Mouse (Mus musculus) fibroblast of lung, adult 2 months (primary cell): ENCODE measurements around the gene Olfr288.
A peak's percentile ranks its signal among the peaks of the same experiment; 100 is the strongest.

ENCODE experiments used
- DNase-seq: peaks from one replicate; pipeline ENCODE4 v3.0.0-alpha.2; 2011; ENCODE audit warnings: low read depth

Gene Olfr288

DNA sequence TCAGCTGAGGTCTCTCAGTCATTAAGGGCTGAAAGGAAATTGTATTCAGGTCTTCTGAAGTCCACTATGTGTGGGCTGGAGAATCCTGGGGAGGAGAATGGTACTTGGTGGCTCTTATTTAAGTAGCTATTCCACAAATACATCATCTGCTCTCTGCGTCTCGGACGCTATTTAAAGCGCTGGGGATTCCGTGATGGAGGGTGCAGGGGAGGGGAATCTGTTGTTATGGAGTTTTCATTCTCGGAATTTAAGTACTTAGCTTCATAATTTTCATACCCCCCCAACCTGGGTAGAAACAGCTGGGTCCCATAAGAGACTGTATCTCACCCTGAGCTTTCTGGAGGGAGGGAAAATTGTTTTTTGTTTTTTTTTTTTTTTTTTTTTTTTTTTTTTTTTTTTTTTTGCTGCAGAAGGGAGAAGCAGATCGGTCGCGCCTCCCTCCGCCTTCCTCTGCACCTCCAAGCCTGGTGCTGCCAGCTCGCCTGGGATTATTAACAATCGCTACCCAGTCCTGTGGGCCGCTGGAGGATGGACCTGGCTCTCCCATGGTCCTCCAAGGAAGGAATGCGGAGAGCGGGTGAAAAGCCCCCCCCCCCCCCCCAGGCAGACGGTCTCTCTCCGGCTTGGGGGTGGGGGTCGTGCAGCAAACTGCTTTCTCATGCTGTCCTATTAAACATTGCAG is 28.2 kb downstream of the Olfr288 start, which contains the start of gene Ccdc184:
Gene Ccdc184 (plus strand): TSS at position 196 of the 682 bp plus-strand sequence.
- DNase-seq = no peak

DNA sequence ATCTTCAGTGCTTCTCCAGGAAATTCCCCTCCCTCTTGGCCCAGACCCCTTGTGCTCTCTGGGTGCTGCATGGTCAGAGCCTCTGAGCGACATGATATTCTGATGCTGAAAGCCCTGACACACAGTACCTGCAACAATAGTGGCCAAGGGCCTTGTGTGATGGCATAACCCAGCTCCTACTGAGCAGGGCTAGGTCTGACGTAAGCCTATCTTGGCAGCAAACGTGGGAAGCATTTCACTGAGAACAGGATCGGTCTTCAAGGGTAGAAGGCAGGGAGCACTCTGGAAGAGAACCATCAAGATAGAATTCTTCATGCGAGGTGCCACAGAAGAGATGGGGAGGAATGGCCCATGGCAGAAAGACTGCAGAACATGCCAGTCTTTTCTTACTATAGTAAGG is 29.8 kb downstream of the Olfr288 start, which contains the start of gene Asb8:
Gene Asb8 (minus strand): TSS at position 101 of the 400 bp plus-strand sequence.
- DNase-seq = no peak

DNA sequence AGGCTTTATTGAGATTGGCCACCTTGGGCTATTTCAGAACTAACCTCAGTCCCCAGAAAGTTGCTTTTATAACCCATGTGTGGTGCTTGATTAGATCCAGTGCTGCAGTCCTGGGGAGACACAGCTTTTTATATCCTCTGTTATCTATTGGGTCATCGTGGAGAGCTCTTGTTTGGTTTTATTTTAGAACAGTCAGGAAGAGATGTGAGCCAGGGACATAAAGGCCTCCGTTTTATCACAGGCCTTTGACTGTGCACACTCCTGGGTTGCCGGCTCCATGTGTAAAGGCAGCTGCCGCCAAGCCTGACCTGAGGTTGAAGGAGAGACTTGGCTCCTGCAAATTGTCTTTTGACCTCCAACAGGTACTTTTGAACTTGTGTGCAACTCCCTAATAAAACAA is 32.8 kb downstream of the Olfr288 start:
- DNase-seq = no peak

DNA sequence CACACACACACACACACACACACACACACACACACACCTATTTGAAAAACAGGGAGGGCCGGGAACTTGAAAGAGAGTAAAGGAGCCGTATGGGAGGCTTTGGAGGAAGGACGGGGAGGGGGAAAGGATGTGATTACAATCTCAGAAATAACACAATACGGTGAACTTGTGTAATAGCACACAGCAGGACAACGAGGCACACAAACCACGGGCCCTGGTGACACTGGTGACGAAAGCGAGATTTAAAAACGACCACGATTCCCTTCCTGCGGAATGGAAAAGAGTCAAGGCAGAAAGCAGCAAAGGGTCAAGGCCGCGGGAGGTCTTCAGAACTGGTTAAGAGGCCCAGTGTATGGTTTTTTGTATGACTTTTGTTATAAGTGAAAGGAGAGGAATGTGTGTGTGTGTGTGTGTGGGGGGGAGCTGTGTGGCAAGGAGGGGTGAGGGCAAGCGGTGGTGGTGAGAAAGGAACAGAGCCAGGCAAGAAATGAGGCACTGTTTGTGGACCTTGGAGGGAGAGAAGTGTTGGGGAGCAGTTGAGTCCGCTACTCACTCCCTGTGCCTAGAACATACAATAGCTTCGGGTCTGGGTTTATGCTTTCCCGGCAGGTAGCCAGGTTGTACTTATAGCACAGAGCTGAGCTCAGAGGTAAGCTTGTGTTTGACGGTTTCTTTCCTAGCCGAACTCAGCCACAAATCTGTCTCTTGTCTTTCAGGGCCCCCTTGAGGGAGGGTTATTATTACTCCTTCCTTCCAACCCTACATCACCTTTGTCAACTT is 34.1 kb downstream of the Olfr288 start:
- DNase-seq = no peak

DNA sequence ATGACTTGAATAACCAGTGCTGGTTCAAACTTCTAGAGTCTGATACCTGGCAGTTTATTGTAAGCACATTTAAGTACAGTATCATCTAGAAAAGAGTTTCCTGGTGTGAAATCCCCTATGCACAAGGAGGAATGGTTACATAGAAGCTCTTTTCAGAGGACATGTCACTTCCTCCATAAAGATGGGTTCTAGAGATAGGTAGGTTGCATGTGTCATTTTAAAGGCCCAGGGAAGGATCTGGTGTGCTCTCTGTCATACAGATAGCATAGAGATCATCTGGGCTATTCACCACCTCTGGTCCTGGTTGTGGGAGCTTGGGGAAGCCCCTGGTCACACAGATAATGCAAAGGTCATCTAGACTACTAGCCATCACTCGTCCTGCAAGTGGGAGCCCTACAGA is 38.1 kb downstream of the Olfr288 start:
- no peak for DNase-seq

DNA sequence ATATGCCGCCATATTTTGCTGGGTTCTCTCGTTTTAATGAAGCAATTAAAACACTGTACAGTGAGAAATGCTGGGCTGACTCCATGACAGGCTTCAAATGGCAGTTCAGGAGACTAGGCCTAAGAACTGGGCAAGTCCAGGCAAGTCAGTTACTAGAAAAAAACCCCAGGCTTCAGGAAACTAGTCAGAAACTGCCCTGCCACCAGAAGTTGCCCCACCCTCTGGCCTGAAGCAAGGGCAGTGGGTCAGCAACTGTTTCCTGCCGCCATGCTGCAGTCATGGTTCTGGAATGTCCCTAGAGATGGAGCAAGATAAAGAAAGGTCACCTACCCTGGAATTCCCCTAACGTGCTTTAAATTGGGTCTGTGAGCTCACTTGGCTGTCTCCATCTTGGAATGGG is 39.4 kb downstream of the Olfr288 start:
- DNase-seq = no peak

DNA sequence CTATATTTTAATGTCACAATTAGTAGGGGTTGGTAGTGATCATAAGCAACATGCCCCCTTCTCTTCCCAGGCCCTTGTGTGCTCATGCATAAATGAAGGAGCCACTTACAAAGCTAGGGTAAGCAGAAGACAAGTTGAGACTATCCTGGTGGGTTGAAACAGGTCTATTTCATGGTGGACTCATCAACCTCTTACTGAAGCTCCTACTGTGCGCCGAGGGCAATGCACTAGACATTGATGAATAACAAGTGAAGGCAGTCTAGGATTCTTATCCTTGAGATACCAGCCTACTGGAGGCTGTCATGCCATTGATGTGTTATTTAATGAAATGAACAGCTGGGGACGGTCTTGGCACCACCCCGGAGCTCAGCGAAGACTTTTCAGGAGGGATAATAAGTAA is 40.1 kb downstream of the Olfr288 start:
- DNase-seq = no peak

DNA sequence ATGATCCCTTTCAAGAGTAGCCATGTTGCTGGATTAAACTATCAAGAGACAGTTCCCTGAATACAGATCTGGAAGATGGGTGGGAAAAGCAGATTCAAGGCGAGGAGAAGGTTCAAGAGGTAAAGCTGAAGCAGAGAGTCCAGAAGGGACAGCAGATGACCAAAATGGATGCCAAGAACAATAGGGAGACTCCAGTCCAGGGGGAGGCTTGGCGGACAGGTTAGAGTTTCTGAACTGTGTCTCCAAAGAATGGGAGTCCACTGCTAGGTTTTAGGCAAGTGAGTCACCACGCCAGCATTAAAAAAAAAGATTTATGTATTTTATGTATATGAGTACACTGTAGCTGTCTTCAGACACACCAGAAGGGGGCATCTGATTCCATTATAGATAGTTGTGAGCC is 40.7 kb downstream of the Olfr288 start:
- DNase-seq = no peak

DNA sequence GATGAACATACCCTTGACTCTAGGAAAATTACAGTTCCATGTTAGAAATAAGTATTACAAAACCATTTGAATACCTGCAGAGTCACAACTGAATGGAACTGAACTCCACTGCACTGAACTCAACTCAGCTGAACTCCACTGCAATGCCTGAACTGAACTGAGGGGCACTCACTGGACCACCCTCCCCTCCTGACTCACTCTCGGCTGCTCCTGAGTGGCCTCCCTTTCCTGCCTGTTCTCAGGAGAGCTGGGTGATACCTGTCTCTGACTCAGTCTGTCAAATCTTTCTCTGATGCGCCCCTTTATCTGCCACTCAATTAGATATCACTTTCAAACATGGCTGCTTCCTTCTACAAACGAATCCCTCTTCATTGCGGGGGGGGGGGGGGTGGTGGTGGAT is 41.2 kb downstream of the Olfr288 start:
- DNase-seq = no peak

DNA sequence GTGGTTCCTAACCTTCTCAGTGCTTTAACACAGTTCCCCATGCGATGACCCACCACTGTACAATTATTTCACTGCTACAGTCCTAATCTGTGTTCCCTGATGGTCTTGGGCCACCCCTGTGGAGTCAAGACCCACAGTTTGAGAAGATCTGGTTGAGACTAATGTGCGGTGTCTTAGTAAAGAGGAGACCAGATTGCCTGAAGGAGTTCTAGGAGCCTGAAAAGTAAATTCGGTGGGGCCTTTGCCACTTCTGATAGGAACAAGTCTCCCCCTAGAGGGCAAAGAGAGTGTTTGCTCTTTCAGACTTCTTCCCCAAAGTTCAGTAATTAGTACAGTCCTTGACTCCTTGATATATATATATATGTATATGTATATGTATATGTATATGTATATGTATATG is 41.7 kb downstream of the Olfr288 start:
- no peak for DNase-seq

DNA sequence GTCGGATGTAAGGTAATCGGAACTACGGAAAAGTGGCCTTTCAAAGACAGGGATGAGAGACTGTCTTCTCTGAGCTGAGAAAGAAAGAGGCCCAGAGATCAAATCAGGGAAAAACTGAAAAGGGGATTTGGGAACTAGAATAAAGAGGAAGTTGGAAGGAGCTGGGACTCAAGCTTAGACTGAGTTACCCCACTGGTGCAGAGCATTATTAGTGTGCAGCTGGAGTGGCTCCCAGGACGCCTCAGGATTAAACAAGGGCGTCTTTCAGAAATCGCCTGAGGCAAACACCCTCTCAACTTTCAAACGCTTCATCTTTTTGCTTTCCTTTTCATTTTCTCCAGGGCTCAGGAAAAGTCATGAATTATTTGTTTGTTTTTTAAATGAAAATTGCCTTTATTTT is 42.4 kb downstream of the Olfr288 start:
- no peak for DNase-seq

DNA sequence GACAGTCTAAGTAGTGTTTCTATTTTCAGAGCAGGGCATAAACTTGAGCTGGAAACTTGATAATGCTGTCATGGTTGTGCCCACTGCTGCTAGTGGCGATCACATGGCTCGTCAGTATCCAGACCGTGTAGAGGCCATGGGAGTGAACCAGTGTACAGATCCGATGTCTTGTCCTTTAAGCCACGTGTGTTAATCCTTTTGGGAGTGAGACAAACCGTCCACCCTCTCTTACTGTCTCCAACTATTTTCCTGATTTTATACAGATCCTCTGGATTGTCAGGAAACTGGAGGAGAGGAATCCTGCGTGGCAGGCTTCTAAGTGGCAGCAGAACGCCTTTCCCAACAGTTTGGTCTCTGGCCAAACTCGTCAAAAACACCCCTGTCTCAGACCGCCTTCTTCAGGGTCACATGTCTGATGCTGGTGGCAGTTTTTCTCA is 46.2 kb downstream of the Olfr288 start:
- DNase-seq = no peak

DNA sequence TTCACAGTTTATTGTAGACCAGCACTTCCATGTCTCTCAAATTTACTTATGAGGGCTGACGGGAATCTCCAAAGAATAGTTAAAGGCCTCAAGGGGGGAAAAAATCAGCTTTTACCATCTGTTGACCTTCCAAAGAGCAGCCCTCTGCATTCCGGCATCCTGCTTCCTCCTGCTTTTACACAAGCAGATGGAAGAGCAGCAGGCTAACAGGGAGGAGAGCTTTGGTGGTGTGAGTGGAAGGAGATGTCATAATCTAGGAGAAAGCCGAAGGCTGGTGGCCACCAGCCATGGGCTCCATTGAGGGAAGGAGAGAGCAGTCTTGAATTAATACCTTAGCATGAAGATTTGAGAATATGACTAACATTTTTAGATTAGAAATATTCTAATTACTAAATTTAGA is 47.0 kb downstream of the Olfr288 start:
- DNase-seq = no peak

DNA sequence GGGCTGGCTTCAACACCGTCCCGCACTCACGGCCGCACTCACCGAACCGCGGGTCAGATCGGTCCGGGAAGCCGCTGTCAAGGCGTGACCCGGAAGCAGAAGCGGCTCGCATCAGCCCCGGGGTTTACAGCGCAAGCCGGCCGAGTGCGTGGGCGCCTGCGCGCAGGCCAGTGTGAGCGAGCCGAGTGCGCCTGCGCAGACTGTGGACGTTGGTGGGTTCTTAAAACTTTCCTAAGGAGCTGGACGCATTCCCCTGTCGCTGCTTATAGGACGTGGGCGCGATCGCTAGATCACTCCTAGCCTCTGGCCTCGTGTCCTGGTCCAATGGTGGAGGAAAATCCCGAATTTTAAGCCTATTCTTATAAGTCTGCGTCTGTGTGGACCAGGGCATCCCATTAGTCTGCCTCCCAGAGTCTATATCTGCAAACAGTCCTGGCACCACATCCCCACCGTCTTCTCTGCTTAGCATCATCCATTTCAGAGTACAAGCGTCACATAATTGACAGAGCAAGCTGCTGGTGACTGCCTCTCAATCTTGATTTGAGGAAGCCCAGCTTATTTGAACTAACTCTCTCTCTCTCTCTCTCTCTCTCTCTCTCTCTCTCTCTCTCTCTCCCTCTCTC is 49.7 kb downstream of the Olfr288 start:
- peak; percentile 79 for DNase-seq

DNA sequence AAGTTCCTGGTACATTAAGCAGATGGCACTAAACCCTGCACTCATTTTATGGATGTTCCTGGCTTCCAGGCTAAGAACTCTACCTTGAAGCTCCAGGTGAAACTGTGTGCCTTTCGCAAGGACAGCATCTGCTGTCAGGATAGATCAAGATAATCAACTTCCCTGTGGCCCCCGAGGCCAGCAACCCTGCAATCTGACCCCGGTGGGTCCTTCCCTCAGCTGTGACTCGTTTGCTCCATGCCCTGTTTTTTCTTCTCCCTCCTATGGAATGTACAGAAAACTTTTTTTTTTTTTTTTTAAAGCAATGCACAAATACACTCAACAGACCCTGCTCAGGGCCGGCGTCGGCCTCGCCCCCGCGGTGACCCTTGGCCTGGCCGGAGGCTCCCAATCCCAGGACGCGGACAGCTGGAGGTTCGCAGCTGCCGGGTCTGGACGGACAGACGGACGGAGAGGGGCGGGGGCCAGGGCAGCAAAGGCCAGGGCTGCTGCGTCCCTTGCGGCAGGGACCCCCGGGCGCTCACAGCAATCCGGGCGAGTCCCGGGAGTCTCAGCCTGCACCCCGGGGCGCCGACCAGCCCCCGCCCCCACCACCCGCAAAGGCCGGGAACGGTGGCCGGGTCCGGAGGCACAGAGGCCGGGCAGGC is 50.4 kb downstream of the Olfr288 start:
- DNase-seq = no peak

DNA sequence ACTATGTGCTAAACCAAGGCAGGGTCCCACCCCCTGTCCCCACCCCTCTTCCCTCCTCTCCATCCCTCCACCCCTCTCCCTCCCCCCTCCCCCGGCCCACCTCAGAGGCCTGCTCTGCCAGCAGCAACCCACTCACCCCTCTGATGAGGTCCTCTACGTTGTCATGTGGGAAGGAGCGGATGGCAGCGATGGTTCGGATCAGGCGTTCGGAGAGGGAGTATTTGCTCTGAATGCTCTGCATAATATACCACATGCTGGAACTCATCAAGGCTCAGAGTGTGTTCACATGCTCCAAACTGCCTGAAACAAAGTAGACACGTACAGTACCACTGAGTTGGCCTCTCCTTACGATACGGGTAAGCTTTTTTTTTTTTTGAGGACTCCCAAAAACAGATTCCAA is 52.8 kb downstream of the Olfr288 start:
- DNase-seq = no peak

DNA sequence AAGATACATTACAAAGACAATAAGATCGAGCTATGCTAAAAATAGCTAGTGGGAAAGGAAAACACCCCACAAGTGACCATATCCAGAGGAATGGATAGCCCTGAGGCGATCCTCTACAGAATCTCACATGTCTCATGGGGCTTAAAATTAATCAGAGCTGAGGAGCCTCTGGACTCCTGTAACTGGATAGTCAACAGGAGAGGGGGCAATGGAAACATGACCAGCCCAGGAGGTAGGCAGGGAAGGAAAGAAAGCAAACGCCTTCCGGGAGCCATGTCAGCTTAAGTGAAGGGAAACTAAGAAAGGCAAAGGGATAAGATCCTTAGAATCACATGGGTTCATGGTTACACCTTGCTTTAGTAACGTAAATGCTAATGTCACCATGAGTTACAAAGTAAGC is 54.5 kb downstream of the Olfr288 start:
- no peak for DNase-seq

DNA sequence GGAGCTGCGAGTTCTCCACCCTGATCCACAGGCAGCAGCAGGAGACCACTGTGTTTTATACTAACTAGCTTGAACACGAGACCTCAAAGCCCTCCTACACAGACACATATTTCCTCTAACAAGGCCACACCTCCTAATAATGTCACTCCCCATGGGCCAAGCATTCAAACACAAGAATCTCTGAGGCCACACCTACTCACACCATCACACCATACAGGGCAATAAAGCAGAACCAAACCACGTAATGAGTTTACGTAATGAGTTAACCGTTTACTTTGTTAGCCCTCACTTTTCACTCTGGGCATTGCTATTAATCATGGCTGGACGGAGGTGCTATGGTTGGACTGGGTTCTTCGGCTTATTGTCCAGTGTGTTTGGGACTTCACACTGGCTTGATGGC is 55.6 kb downstream of the Olfr288 start:
- no peak for DNase-seq

DNA sequence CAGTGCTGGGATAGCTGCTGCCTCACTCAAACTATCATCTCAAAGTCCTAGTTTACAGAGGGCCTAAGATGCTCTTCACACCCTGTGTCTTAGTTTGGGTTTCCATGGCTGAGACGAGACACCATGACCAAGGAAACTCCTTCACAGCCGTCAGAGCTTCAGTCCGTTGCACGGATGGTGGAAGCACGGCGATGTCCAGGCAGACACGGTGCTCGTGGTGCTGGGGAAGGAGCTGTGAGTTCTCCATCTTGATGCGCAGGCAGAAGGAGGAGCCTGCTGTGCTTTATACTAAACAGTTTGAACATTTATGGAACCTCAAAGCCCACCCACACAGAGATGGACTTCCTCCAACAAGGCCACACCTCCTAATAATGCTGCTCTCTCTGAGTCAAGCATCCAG is 58.5 kb downstream of the Olfr288 start:
- DNase-seq = no peak
